Mouse (Mus musculus) embryonic facial prominence, embryonic 10.5 days (tissue): ENCODE results near the gene Chrna3. TPM values are rescaled to one million over a fixed set of nuclear protein-coding genes. Genes with fewer than 3 reads are reported as not detected.

Experiments used
- DNase-seq: peaks from one replicate; pipeline ENCODE4 v3.0.0-alpha.2; 2017; ENCODE audit warnings: low spot score
- H3K27ac ChIP-seq: fragments of 300-500 bp; sonication (generic); replicated peaks from 2 replicates; pipeline ENCODE4 v1.5.1; 2016; ENCODE audit warnings: mild to moderate bottlenecking
- H3K27me3 ChIP-seq: fragments of 300-500 bp; sonication (generic); replicated peaks from 2 replicates; pipeline ENCODE4 v1.6.1; 2016; ENCODE audit warnings: low read depth, mild to moderate bottlenecking; ENCODE audit not compliant: poor library complexity, severe bottlenecking
- H3K36me3 ChIP-seq: fragments of 300-500 bp; sonication (generic); replicated peaks from 2 replicates; pipeline ENCODE4 v1.6.1; 2016; ENCODE audit warnings: mild to moderate bottlenecking, moderate library complexity
- H3K4me1 ChIP-seq: fragments of 300-500 bp; sonication (generic); 2 replicates; pipeline ENCODE4 v1.6.1; 2016
- H3K4me3 ChIP-seq: fragments of 300-500 bp; sonication (generic); 2 replicates; pipeline ENCODE4 v1.5.1; 2016; ENCODE audit warnings: mild to moderate bottlenecking, moderate library complexity
- H3K9me3 ChIP-seq: fragments of 300-500 bp; sonication (generic); 2 replicates; pipeline ENCODE4 v1.6.1; 2016; ENCODE audit warnings: mild to moderate bottlenecking
- WGBS: fragments of 180-500 bp; shearing (Covaris S2); methylation state at CpG from one replicate; pipeline ENCODE4 v1.1.7; 2016; 5-methylcytosine and 5-hydroxymethylcytosine counted together
- polyA plus RNA-seq: library from polyadenylated mRNA; unstranded; fragments of >200 nt; fragmentation: Nextera tagmentation; extraction: Ambion mirVana; gene quantifications from 2 replicates; pipeline ENCODE4 v1.2.1, GENCODE M21; 2016

Chrna3 gene
- polyA plus RNA-seq = 3.1 and 5.0 TPM in 2 replicates

DNA sequence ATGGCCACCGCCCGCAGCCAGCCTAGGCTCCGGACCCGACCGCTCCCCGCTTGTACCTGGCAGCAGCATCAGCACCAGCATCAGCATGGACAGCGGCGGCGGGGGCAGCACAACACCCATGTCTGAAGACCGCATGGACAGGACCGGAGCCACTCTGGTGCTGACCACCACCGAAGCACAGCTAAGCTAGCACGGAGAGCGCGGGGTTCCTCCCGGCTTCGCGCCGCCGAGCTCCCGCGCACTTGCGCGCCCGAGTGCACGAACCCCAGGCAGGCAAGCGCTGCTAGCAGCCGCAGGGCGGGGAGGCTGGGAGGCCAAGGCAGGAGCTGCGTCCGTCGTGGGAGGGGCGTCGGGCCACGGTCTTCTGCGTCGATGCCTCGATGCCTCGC, at the start of gene Chrna3:
TSS of gene Chrna3 (minus strand) at position 288 of the 389 bp plus-strand sequence.
- Histone ChIP-seq H3K36me3 (no peaks in the 10 kb centered on the region), H3K27me3 (peaks cover 65% of the 10 kb centered on the region), H3K4me3 (peak within 1 kb of the TSS; percentile 59), H3K4me1 (peaks cover 18% of the 10 kb centered on the region), H3K27ac (peak within 1 kb of the TSS; percentile 45; the same call in 1 of the 2 replicates), H3K9me3 (no peaks in the 10 kb centered on the region)
- DNase-seq = peak; percentile 81
- under 1% methylated on average over 39 of the region's 39 CpGs for WGBS

DNA sequence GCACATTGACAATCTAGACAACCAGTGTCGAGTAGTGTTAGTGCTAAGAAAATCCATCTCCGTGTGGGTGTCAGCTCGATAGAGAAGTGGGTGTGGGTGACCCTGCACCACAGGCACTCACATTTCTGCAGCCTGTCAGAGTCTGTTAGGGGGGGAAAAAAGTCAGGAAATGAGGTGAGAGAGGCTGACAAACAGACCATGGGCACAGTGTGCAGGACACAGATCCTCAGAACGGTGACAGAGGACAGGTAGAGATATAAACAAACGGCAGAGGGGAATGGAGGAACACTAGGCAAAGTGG, 41.6 kb upstream of the Chrna3 start:
- Histone ChIP-seq H3K36me3 (no peaks in the 10 kb centered on the region), H3K27ac (peak overlapping the region; percentile 52; the same call in 1 of the 2 replicates), H3K27me3 (peaks cover 12% of the 10 kb centered on the region; the same call in 1 of the 2 replicates), H3K4me1 (peaks cover 38% of the 10 kb centered on the region), H3K9me3 (no peaks in the 10 kb centered on the region), H3K4me3 (0 out of 2 replicates have a peak overlapping the region, but pooled peaks have one; percentile 2)
- 30% methylated on average over 5 of the region's 5 CpGs for WGBS
- DNase-seq = no peak

DNA sequence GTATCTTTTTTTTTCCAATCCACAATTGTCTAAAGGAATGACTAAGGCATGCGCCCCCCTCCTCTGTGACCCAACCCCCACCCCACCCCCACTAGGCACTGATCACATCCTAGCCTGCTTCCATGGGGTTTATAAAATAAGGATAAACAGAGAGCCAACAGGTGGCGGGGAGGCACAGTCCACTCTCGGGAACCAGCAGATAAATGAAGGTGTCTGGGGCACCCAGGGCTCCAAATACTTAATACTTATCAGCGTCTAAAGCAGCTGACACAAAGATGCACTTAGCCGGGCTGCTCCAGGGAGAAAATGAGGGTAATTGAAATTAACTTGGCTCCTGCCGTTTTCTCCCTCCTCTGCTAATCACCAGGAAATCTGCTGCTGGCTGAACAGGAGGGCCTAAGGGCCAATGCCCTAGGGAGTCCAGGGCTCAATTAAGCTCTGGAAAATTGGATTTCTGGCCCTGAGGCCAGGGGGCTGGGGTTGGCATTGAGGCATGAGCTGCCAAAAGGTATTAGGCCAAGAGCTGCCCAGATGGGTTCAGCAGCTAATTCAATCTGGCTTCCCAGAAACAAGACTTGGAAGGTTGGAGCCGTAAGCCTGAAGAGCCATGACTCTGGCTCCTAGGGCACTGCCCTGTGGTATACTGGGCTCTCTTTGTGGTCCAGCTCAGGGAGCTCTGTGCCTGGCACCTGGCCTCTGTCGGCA, 41.0 kb upstream of the Chrna3 start:
- Histone ChIP-seq H3K27ac (peak overlapping the region; percentile 52), H3K4me1 (peaks cover 38% of the 10 kb centered on the region), H3K36me3 (no peaks in the 10 kb centered on the region), H3K27me3 (peaks cover 12% of the 10 kb centered on the region; the same call in 1 of the 2 replicates), H3K9me3 (no peaks in the 10 kb centered on the region), H3K4me3 (0 out of 2 replicates have a peak overlapping the region, but pooled peaks have one; percentile 2)
- 17% methylated on average over 8 of the region's 8 CpGs for WGBS
- peak; percentile 83 for DNase-seq

DNA sequence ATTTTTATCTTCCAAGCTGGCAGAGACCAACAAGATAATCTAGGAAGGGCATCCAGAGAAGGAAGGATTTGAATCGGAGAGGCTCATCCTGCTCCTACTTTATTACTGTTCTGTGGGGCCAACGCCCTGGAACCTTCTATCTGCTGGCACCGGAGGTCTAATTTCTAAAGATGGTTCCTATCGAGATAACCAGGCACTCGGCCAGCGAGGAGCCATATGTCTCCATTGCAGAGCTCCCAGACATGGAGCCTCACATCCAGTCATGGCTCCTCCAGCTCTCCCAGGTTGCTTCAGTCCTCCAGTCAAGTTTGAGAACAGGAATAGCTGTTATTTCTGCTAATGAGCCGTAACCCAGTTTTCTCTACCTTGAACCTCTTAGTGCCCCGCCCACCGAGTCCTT, 38.9 kb upstream of the Chrna3 start:
- no peak overlapping the region for H3K4me3 ChIP-seq
- DNase-seq = no peak
- 89% methylated on average over 9 of the region's 9 CpGs for WGBS
- H3K9me3 ChIP-seq = no peaks in the 10 kb centered on the region
- H3K36me3 ChIP-seq = no peaks in the 10 kb centered on the region
- H3K4me1 ChIP-seq = peaks cover 38% of the 10 kb centered on the region
- H3K27ac ChIP-seq = no peak overlapping the region
- H3K27me3 ChIP-seq = peaks cover 21% of the 10 kb centered on the region; the same call in 1 of the 2 replicates

DNA sequence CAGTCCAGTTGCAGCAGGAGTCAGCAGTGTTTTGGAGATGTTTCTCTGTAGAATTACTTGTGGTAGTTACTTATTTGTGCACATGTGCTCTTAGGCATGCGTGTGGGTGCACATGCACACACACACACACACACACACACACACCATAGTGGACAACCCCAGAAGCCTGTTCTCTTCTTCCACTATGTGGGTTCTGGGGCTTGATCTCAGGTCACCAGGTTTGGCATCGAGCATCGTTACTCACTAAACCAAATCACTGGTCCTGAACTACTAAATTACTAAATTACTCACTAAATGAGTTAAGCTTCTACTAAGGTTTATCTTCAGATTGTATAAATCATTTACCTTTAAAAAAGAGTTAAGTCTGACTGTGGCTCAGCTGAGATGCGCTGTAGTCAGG, 31.7 kb upstream of the Chrna3 start:
- WGBS = 89% methylated on average over 4 of the region's 4 CpGs
- Histone ChIP-seq H3K36me3 (no peaks in the 10 kb centered on the region), H3K9me3 (no peaks in the 10 kb centered on the region), H3K4me1 (0 out of 2 replicates have a peak, but pooled peaks cover 8% of the 10 kb centered on the region), H3K27me3 (0 out of 2 replicates have a peak, but pooled peaks cover 13% of the 10 kb centered on the region), H3K4me3 (no peak overlapping the region), H3K27ac (no peak overlapping the region)
- DNase-seq = no peak

DNA sequence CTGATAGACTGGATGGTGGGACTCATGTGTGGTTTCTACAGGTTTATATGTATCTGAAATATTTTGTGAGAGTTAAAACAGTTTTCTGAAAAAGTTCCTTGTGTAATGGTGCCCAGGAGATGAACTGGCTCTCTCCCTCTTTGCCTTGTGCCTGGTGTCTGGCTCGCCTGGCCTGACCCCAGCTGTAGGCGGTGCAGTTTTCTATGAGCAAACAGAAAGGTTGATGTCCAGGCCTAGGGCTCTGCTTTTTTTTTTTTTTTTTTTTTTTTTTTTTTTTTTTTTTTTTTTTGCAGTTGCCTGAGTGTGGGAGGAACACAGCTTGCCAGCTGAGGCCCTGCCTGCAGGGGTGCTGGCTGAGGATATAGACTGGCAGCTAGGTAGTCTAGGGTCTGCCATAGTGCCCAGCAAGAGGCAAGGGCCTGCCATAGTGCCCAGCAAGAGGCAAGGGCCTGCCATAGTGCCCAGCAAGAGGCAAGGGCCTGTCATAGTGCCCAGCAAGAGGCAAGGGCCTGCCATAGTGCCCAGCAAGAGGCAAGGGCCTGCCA, 29.1 kb upstream of the Chrna3 start:
- DNase-seq = no peak
- Histone ChIP-seq H3K36me3 (no peaks in the 10 kb centered on the region), H3K4me1 (0 out of 2 replicates have a peak, but pooled peaks cover 8% of the 10 kb centered on the region), H3K27me3 (0 out of 2 replicates have a peak, but pooled peaks cover 4% of the 10 kb centered on the region), H3K9me3 (no peaks in the 10 kb centered on the region), H3K4me3 (no peak overlapping the region), H3K27ac (no peak overlapping the region)
- WGBS = 76% methylated on average over 2 of the region's 2 CpGs

DNA sequence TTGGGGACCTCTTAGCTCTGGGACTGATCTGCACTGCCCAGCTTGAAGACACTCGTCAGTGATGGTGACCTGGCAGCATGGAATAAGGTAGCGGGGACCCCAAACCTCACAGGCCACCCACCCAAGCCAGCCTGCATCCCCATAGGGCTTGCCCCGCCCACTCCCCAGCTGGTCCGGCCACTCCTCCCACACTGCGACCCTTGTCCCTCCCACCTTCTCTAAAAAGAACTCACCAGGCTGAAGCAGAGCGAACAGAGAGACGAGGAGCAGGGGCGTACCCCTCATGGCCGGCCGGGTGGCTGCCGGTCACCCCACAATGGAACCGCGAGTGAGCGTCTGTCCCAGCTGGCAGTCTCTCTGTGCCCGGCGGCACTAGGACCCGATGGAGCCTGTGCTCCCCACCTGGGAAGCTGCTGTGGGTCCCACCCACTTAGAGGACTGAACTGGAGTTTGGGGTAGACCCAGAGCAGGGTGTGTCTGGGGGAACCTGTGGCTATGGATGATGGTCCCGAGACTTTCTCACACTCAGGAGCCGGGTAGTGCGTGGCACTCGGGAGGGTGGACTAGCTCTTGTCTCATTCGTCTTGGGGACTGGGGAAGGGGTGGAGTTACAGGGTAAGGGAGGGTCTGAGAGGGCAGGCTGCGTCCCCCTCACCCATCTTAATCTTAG, 22.0 kb upstream of the Chrna3 start, which contains the start of gene Chrnb4:
TSS of gene Chrnb4 (minus strand) at position 569 of the 670 bp plus-strand sequence.
- Histone ChIP-seq H3K4me3 (peak within 1 kb of the TSS; percentile 70), H3K27me3 (peaks cover 34% of the 10 kb centered on the region), H3K4me1 (peaks cover 32% of the 10 kb centered on the region), H3K9me3 (no peaks in the 10 kb centered on the region), H3K27ac (peak within 1 kb of the TSS; percentile 8; the same call in 1 of the 2 replicates), H3K36me3 (no peaks in the 10 kb centered on the region)
- under 1% methylated on average over 23 of the region's 23 CpGs for WGBS
- DNase-seq = peak; percentile 58

DNA sequence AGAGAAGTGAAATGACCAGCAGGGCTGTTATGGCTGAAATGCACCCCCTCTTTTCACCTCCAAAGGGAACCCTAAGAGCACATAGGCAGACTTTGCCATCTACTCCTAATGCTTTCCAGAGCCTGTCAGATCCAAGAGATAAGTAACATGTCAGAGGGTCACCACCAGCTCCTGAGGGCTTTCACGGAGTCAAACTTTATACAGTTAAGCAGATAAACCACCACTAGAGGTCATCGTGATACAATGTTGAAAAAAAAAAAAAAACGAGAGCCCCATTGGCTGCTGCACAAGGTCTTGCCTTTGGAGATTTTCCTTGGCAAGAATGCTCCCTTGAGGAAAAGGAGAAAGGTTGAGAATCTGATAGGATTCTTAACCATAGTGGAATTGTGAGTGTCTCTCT, 20.4 kb upstream of the Chrna3 start:
- peaks cover 41% of the 10 kb centered on the region for H3K27me3 ChIP-seq
- under 1% methylated on average over 3 of the region's 3 CpGs for WGBS
- no peaks in the 10 kb centered on the region for H3K9me3 ChIP-seq
- peaks cover 32% of the 10 kb centered on the region for H3K4me1 ChIP-seq
- no peak overlapping the region for H3K27ac ChIP-seq
- peak; percentile 12 for DNase-seq
- H3K36me3 ChIP-seq = no peaks in the 10 kb centered on the region
- H3K4me3 ChIP-seq = no peak overlapping the region

DNA sequence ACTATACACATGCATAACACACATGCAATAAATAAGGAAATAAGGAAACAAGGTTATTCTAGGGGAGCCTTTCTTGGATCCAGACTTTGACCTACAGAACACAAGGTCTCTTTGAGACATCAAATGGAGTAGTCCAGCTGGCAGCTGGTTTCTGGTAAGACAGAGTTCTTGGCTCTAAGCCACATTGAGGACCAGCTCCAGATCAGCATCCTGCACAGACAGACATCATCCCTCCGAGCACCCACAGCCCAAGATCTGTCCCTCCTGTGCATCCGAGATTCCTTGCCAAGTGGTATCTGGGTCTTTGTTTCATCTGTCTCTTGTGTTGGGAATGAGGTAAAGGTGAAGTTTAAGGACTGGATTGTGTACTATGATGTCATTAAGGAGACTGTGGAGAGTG, 18.6 kb upstream of the Chrna3 start:
- no peaks in the 10 kb centered on the region for H3K36me3 ChIP-seq
- no peak for DNase-seq
- peaks cover 43% of the 10 kb centered on the region for H3K27me3 ChIP-seq
- peaks cover 32% of the 10 kb centered on the region for H3K4me1 ChIP-seq
- 84% methylated on average over 2 of the region's 2 CpGs for WGBS
- H3K27ac ChIP-seq = no peak overlapping the region
- H3K4me3 ChIP-seq = no peak overlapping the region
- no peaks in the 10 kb centered on the region for H3K9me3 ChIP-seq

DNA sequence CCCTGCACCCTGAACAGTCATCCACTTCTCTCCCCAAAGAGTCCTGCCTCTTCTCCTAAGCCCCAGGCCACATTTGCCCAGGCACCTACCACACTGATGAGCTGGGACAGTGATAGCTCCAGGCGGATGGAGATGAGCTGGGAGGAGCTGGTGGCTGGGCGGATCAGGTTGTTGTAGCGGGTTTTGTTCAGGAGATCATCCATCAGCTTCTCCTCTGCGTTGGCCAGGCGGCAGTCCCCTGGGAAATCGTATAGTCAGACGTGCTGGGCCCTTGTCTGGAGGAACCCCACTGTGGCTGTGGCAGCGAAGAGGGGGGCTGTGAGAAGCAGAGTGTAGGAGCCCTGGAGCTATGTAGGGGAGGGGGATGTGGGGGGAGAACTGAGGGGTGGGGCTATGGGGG, 17.3 kb upstream of the Chrna3 start:
- WGBS = 14% methylated on average over 8 of the region's 8 CpGs
- Histone ChIP-seq H3K27ac (no peak overlapping the region), H3K36me3 (no peaks in the 10 kb centered on the region), H3K4me3 (0 out of 2 replicates have a peak overlapping the region, but pooled peaks have one; percentile 23), H3K27me3 (peaks cover 38% of the 10 kb centered on the region), H3K4me1 (peaks cover 30% of the 10 kb centered on the region), H3K9me3 (no peaks in the 10 kb centered on the region)
- no peak for DNase-seq

DNA sequence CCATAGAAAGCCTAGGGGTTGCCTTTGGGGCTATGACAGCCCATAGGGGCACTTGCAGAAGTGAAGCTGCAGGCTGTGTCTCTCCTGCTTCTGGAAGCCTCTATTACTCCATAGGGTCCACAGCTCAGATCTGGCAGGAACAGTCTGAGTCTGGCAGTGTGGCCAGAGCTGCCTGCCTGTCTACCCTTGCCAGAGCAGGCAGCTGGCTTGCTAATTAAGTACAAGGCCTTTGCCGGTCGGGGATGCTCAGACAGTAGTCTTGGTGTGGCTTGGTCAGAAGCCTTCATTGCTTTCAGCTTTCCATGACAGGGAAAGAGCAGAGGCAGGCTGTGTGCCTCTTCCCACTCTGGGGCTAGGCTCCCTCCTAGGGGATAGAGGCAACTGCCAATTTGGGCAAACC, 15.0 kb upstream of the Chrna3 start:
- Histone ChIP-seq H3K27me3 (peaks cover 26% of the 10 kb centered on the region), H3K4me3 (no peak overlapping the region), H3K9me3 (no peaks in the 10 kb centered on the region), H3K27ac (no peak overlapping the region), H3K36me3 (no peaks in the 10 kb centered on the region), H3K4me1 (peaks cover 10% of the 10 kb centered on the region)
- 73% methylated on average over 2 of the region's 2 CpGs for WGBS
- DNase-seq = no peak

DNA sequence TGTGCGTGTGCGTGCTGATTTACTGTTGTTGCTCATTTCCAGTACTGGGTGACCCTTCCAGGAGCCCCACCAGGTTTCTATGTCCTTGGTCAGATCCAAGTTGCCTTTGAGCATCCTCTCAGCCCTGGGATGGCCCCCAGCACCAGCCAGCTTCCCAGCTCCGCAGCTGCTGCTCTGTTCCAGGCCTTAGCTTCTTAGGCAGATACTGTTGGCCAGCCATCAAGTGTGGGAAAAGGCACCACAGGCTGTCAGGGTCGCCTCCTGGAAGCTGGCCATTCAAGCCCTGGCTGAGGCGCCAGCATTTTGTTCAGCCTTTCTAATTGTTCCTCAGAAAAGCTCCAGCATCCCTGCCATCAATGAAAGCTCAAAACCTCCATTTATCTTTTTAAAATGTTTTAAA, 13.6 kb upstream of the Chrna3 start:
- Histone ChIP-seq H3K4me3 (no peak overlapping the region), H3K36me3 (no peaks in the 10 kb centered on the region), H3K9me3 (no peaks in the 10 kb centered on the region), H3K27me3 (peaks cover 24% of the 10 kb centered on the region), H3K4me1 (peaks cover 10% of the 10 kb centered on the region), H3K27ac (no peak overlapping the region)
- no peak for DNase-seq
- WGBS = 80% methylated on average over 5 of the region's 5 CpGs
